Mouse (Mus musculus) urinary bladder, postnatal 4 days (tissue): ENCODE results near the gene Lsamp.
"Not testable (repeated sequence)": the region's sequence is repeated elsewhere in the genome, so short reads cannot be mapped to it uniquely, and the experiment has no call there.

ENCODE experiments used
- DNase-seq, 2 experiments: peaks; one replicate each; pipeline ENCODE4 v3.0.0; 2021 to 2022; ENCODE audit warnings: low spot score in 2 of 2

Lsamp gene

GRCm38 (mm10) chr16:41929546-41929945 lies 1945.4 kb downstream of the Lsamp start:
- no peak for DNase-seq

DNA sequence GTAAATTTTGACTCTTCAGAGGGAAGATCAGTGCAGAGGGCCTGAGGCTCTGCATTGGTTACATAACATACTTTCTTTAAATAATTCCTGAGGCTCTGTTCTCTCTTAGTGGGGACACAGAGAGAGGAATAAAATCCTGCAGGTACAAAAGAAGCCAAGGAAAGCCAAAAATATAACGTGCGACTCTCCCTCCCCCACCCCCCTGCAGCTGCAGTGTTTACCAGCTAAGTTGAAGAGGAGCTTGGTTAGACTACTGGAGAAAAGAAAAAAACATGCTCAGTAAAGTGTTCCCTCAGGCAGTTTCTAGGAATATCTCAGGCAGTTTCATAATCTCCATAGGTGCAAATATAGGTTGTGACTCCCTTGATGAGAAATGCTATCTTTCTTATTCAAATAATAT lies 1951.5 kb downstream of the Lsamp start:
- DNase-seq, result no peak

DNA sequence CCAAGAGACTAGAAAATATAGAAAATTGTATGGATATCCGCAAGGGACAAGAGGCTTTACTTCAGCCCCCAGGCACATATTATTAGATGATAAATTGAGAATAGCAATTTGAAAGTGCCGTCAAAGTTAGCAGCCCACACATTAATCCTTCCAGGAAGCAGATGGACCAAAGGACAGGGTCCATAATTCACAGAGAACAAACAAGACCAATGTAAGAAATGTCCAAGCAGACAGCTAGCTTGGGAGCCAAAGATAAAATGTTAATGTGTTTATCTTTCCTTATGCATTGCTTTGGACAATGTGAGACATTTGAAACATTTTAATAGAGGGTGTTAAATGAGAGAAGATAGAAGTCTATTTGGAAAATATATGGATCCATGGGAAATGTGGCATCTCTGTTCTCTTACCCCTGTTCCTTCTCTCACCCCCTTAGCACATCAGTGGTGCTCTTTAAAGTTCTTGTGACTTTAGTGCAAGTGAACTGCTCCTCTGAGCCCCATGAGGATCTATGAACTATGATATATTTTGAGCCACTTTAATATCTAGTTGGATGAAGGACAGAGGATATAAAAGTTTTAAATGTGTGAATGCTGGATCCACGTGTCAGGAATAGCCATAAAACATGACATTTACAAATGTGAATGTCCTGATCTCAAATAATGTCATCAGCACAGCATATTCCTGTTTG lies 1952.9 kb downstream of the Lsamp start:
- DNase-seq, result no peak

GRCm38 (mm10) chr16:41937596-41937990 lies 1953.4 kb downstream of the Lsamp start:
- DNase-seq, result no peak

DNA sequence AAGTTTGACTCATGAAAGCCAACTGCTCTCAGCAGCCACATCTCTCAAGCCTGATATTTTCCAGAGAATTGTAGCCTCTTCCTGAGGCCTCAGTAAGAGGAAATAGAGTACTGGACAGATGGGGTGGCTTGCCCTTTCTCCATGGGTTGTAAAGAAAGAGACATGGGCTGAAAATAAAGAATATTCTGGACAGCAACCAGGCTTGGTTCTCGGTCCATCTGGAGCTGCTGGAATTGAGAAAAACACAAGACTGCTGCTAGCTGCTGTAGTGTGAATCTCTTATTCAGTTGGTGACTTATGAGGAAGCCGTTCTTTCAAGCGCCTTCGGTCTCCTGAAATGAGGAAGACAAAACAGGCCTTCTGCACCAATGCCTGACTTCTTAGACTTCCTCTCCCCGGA lies 1954.1 kb downstream of the Lsamp start:
- no peak for DNase-seq

- no peak for DNase-seq
Observed at GRCm38 (mm10) chr16:41941591-41942315, 1957.6 kb downstream of the Lsamp start.

GRCm38 (mm10) chr16:41957811-41958210 lies 1973.7 kb downstream of the Lsamp start:
- DNase-seq, result no peak

DNA sequence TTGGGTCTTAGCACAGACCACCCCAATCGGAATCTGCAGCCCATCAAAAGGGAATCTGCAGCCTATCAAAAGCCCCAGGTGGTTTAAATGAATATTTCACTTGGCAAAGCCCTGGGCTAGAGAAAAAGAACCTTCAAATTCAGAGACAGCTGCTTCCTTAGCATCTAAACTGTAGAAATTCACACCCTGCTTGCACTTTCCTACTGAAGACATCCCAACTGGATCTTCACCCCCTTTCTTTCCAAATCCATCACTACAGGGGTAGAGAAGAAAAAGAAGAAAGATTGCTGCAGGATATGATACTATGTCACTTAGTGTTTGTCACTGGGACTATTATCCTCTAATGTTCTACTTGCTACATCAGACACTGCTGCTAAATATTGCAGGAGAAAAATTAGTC lies 1981.5 kb downstream of the Lsamp start:
- DNase-seq, result no peak

GRCm38 (mm10) chr16:41969215-41969614 lies 1985.1 kb downstream of the Lsamp start:
- DNase-seq, result no peak

GRCm38 (mm10) chr16:41974866-41975719 lies 1990.9 kb downstream of the Lsamp start:
- no peak for DNase-seq

- no peak for DNase-seq
Observed at GRCm38 (mm10) chr16:41976897-41977296, 1992.7 kb downstream of the Lsamp start.

DNA sequence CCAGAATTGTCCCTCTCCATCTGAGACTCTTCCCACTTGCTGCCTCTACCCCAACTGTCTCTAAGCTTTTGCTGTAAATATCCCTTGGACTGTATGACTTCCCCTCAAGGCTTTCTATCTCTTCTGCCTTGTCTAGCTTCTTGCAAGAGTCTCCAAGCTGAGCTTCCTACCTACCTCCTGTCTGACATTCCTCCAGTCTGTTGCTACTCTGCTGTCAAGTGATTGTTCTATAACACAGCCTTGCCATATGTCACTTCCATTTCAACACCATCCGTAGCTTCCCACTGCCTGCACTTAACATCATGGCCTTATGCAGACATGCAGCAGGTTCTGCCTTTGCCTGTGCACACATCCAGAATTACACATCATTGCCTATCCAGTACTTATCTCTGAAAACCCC lies 2012.8 kb downstream of the Lsamp start:
- no peak for DNase-seq

- DNase-seq, result no peak
Observed at GRCm38 (mm10) chr16:42002925-42003324, 2018.8 kb downstream of the Lsamp start.

GRCm38 (mm10) chr16:42003506-42003905 lies 2019.3 kb downstream of the Lsamp start:
- DNase-seq, result not testable (repeated sequence)

DNA sequence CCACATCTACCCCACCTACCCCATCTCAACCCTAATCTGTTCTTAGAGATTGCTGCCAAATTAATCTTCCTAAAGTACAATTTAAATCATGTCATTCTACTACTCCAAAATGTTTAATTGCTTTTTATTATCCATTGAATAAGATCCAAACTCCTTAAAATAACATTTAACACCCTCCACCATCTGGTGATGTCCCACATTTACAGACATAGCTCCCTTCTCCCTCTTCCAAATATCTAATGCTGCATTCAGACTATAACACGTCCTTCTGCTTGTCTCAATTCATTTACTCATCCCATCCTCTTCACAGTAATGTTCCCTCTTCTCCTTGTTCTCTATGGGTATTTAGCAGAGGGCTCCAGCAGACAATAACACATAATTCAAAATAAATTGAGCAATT lies 2020.0 kb downstream of the Lsamp start:
- no peak for DNase-seq

- DNase-seq, result no peak
Observed at GRCm38 (mm10) chr16:42014937-42015336, 2030.8 kb downstream of the Lsamp start.

DNA sequence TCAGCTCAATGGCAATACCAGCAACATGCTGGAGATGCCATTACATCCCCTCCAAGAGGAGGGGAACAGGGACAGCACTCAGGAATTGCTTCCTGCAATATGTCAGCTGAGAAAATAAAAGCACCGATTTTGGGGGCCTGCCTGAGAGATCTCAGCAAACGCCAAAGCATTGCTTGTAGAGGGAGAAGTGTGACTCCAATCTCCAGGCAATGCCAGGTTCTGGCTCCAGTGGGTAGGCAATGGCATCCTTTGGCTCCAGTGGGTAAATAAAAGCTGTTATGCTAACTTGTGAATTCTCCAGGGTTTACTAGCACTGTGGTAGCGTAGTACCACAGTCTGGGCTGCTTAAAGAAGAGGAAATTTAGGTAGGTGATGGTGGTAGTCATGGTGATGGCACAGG lies 2031.3 kb downstream of the Lsamp start:
- no peak for DNase-seq

DNA sequence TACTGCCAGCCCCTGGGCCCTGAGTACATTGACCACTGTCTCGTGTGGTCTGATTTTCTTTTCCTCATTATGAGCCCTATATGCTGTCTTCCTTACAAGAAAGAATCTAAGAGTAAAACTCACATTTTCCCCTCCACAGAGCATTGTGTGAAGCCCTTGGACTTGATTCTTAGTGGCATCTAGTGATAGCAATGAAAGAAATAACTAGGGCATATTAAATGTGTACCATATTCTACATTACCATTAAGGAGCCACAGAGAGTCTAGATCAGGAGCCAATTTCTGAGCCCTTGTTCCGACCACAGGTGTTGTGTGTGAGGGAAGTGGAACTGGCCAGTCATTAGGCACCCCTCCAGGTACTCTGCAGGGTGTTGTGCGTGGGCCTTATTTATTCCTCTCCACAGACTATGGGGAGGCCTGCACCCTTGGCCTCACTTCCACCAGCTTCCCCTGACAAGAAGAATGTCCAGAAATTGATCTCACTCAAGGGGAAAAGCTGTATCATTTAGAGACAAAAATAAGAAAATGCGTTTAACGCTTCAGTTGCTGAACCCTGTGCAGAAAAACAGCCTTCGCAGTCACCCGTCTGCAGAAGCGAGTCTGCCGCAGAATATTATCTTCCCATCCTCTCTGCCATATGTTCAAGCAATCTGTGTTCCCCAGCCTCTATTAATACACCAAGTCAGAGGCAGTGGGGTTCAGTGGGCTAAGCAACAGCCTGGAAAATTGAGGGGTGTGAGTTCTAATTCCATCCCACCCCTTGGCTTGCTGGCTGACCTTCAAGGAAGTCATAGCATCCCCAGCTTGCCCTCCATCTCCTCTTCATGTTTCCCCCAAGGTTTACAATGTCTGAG lies 2032.9 kb downstream of the Lsamp start:
- DNase-seq, result no peak

GRCm38 (mm10) chr16:42022566-42022965 lies 2038.4 kb downstream of the Lsamp start:
- no peak for DNase-seq

- DNase-seq, result no peak
Observed at GRCm38 (mm10) chr16:42032030-42032429, 2047.9 kb downstream of the Lsamp start.

GRCm38 (mm10) chr16:42033449-42033848 lies 2049.3 kb downstream of the Lsamp start:
- no peak for DNase-seq

DNA sequence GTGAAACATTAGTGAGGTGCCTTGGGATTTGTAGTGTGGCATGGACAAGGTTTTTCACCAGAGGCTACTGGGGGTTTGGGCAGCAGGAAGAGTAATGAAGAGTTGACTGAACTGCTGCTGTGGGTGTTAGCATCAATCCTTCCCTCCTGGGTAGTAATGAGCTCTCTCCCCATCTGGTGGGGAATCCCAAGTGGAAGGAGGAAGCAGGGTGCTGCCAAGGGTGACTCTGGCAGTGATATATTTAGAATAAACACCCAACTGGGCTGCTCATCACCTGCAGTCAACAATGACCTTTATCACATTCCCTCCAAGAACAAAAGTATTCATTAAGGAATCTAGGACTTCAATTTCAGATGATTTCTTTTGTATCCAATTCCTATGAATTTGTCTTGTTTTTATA lies 2064.0 kb downstream of the Lsamp start:
- DNase-seq, result no peak
